ENCODE assay signal across 20 mouse cellular contexts in the genomic region with DNA sequence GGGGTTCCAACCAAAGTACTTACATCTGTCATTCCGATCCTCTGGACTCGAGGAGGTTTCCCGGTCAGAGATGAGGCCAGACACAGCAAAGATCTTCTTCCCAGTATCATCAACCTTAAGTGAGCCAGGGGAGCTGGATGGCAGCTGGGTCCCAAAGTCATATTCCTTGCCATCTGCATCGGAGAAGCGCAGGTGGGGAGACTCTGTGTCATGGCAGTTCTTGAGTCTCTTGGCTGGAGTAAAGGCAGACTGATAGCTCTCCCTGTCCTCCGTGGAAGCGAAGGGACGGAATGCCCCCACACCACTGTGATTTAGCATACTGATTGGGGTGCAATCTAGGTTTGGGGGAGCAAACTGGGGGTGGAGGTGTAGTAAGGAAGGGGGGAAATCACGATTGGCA. TPM values are rescaled to one million over a fixed set of nuclear protein-coding genes. Genes with fewer than 3 reads are reported as not detected.
DNase-seq lines count a peak whose midpoint lies in the region; ATAC-seq lines count a peak whose summit lies in the region.
"Had no signal": no experiment of that assay in that cellular context is flagged by ENCODE, and none has a peak within 500 bp of the region (broad histone marks: within the 10 kb centered on the region; RNA-seq: fewer than 3 reads in every experiment).

No protein-coding gene starts in this region.

- 0 out of 2 replicates have a peak overlapping the region, but pooled peaks have one; percentile 9 for H3K4me2 ChIP-seq in hindbrain, embryonic 14.5 days (replicated peaks)
- no peak overlapping the region for H3K4me2 ChIP-seq in hindbrain, embryonic 16.5 days (ENCODE audit: low read length)
- H3K4me2 ChIP-seq in midbrain, embryonic 15.5 days: peak overlapping the region; percentile 17
- H3K4me2 ChIP-seq in midbrain, embryonic 11.5 days: no peak overlapping the region
- H3K4me2 ChIP-seq: forebrain, embryonic 13.5 days; heart, embryonic 13.5 days; hindbrain, embryonic 12.5 days; intestine, embryonic 15.5 days had no signal

- intact Hi-C loops in heart, postnatal 14 days (cut with DNase I): no loop called here

- no peak overlapping the region for H3K27ac ChIP-seq in hindbrain, embryonic 14.5 days
- no peak overlapping the region for H3K27ac ChIP-seq in hindbrain, embryonic 16.5 days (ENCODE audit: low read depth, low read length)
- H3K27ac ChIP-seq in midbrain, embryonic 15.5 days: peak overlapping the region; percentile 31
- no peak overlapping the region for H3K27ac ChIP-seq in midbrain, embryonic 11.5 days (ENCODE audit: low read depth, low read length)
- H3K27ac ChIP-seq: forebrain, embryonic 10.5 days; forebrain, embryonic 13.5 days; heart, embryonic 13.5 days; hindbrain, embryonic 12.5 days; intestine, embryonic 15.5 days had no signal

- H3K4me1 ChIP-seq in hindbrain, embryonic 14.5 days (replicated peaks; ENCODE audit: control insufficient read depth, insufficient read depth, low read length): peaks cover 12% of the 10 kb centered on the region; the same call in 1 of the 2 replicates
- H3K4me1 ChIP-seq in hindbrain, embryonic 16.5 days (ENCODE audit: control insufficient read depth, insufficient read depth, low read depth, low read length): peaks cover 13% of the 10 kb centered on the region
- peaks cover 18% of the 10 kb centered on the region for H3K4me1 ChIP-seq in midbrain, embryonic 15.5 days
- peaks cover 17% of the 10 kb centered on the region for H3K4me1 ChIP-seq in midbrain, embryonic 11.5 days (ENCODE audit: control insufficient read depth, insufficient read depth, low read length)

- H3K9ac ChIP-seq in hindbrain, embryonic 14.5 days: no peak overlapping the region
- no peak overlapping the region for H3K9ac ChIP-seq in hindbrain, embryonic 16.5 days (ENCODE audit: low read depth, low read length)
- no peak overlapping the region for H3K9ac ChIP-seq in midbrain, embryonic 15.5 days
- no peak overlapping the region for H3K9ac ChIP-seq in midbrain, embryonic 11.5 days (ENCODE audit: low read length)
- H3K9ac ChIP-seq: forebrain, embryonic 13.5 days; heart, embryonic 13.5 days; hindbrain, embryonic 12.5 days; intestine, embryonic 15.5 days had no signal

- ATAC-seq in hindbrain, embryonic 14.5 days (ENCODE audit: low FRiP score): no peak
- ATAC-seq in hindbrain, embryonic 16.5 days: no peak
- ATAC-seq in midbrain, embryonic 15.5 days (replicated peaks): no peak
- ATAC-seq in midbrain, embryonic 11.5 days (ENCODE audit: low FRiP score): no peak
- ATAC-seq: activated CD4-positive, CD25-positive, alpha-beta regulatory T cell, adult 4 months; forebrain, embryonic 13.5 days; forebrain, embryonic 16.5 days; intestine, embryonic 15.5 days had no signal

- H3K27me3 ChIP-seq in hindbrain, embryonic 14.5 days (ENCODE audit: control insufficient read depth, insufficient read depth, low read length): peaks cover 92% of the 10 kb centered on the region
- H3K27me3 ChIP-seq in hindbrain, embryonic 16.5 days (replicated peaks; ENCODE audit: control insufficient read depth, insufficient read depth, low read length): peaks cover 43% of the 10 kb centered on the region
- H3K27me3 ChIP-seq in midbrain, embryonic 15.5 days (replicated peaks): peaks cover 75% of the 10 kb centered on the region
- H3K27me3 ChIP-seq in midbrain, embryonic 11.5 days (ENCODE audit: control insufficient read depth, insufficient read depth, low read length): peaks cover 83% of the 10 kb centered on the region

- no peaks in the 10 kb centered on the region for H3K36me3 ChIP-seq in hindbrain, embryonic 14.5 days (replicated peaks; ENCODE audit: control insufficient read depth, insufficient read depth)
- H3K36me3 ChIP-seq in hindbrain, embryonic 16.5 days (ENCODE audit: control insufficient read depth, insufficient read depth, low read length): no peaks in the 10 kb centered on the region
- no peaks in the 10 kb centered on the region for H3K36me3 ChIP-seq in midbrain, embryonic 15.5 days (replicated peaks)
- H3K36me3 ChIP-seq in midbrain, embryonic 11.5 days (ENCODE audit: control insufficient read depth, insufficient read depth, low read length): no peaks in the 10 kb centered on the region
- H3K36me3 ChIP-seq: forebrain, embryonic 10.5 days; heart, embryonic 13.5 days; hindbrain, embryonic 12.5 days; intestine, embryonic 15.5 days had no signal

- 93% methylated on average over 9 of the region's 9 CpGs for WGBS in hindbrain, embryonic 14.5 days
- WGBS in hindbrain, embryonic 16.5 days: 89% methylated on average over 9 of the region's 9 CpGs
- WGBS in midbrain, embryonic 15.5 days: 95% methylated on average over 9 of the region's 9 CpGs
- 91% methylated on average over 9 of the region's 9 CpGs for WGBS in midbrain, embryonic 11.5 days

- peak; percentile 72 for DNase-seq in heart, adult 11 months
- no peak for DNase-seq in heart, postnatal 14 days
- no peak for DNase-seq in hindbrain, embryonic 14.5 days (ENCODE audit: low spot score)
- DNase-seq in midbrain, embryonic 11.5 days (ENCODE audit: low spot score, missing footprints): no peak
- DNase-seq: adrenal gland, adult 8-10 months; adrenal gland, postnatal 36 days; cerebellum, adult 18-20 months; cerebellum, adult 9-10 months; cerebellum, postnatal 14 days; gastrocnemius, postnatal 10 days; gastrocnemius, postnatal 36 days had no signal

- H3K9me3 ChIP-seq in hindbrain, embryonic 14.5 days (ENCODE audit: control insufficient read depth, low read length): no peaks in the 10 kb centered on the region
- H3K9me3 ChIP-seq in hindbrain, embryonic 16.5 days (ENCODE audit: control insufficient read depth, low read length): no peaks in the 10 kb centered on the region
- H3K9me3 ChIP-seq in midbrain, embryonic 15.5 days: no peaks in the 10 kb centered on the region
- no peaks in the 10 kb centered on the region for H3K9me3 ChIP-seq in midbrain, embryonic 11.5 days (ENCODE audit: control insufficient read depth, low read length)
- H3K9me3 ChIP-seq: forebrain, embryonic 10.5 days; forebrain, embryonic 13.5 days; heart, embryonic 13.5 days; hindbrain, embryonic 12.5 days; intestine, embryonic 15.5 days had no signal

- H3K4me3 ChIP-seq in hindbrain, embryonic 14.5 days (replicated peaks; ENCODE audit: low read length): no peak overlapping the region
- no peak overlapping the region for H3K4me3 ChIP-seq in hindbrain, embryonic 16.5 days (ENCODE audit: low read length)
- no peak overlapping the region for H3K4me3 ChIP-seq in midbrain, embryonic 15.5 days
- H3K4me3 ChIP-seq in midbrain, embryonic 11.5 days (ENCODE audit: low read depth, low read length): no peak overlapping the region
- H3K4me3 ChIP-seq: forebrain, embryonic 10.5 days; forebrain, embryonic 13.5 days; heart, embryonic 13.5 days; hindbrain, embryonic 12.5 days; intestine, embryonic 15.5 days had no signal

RNA-seq across cellular contexts. Expression of a gene that starts 7.3 kb away (rescaled TPM):
- 10 to 100 TPM; 31.6 to 35.3 TPM for total RNA-seq in heart, postnatal 14 days (2021)
- 87.8 and 94.0 TPM in 2 replicates for polyA plus RNA-seq in hindbrain, embryonic 14.5 days (2014; fragmentation: Nextera tagmentation; extraction: Ambion mirVana)
- 109 and 114 TPM in 2 replicates for polyA plus RNA-seq in hindbrain, embryonic 16.5 days (2015; fragmentation: Nextera tagmentation; extraction: Ambion mirVana)
- 136 and 140 TPM in 2 replicates for polyA plus RNA-seq in midbrain, embryonic 15.5 days (2015; fragmentation: Nextera tagmentation; extraction: Ambion mirVana)
- 54.6 and 63.3 TPM in 2 replicates for polyA plus RNA-seq in midbrain, embryonic 11.5 days (2014; fragmentation: Nextera tagmentation; extraction: Ambion mirVana)

Comparison
In these comparisons a context has a peak if more than half of its experiments do, and no peak if none do; other contexts are left out.
1. H3K4me2 ChIP-seq: peak in hindbrain, embryonic 14.5 days (single experiment) and midbrain, embryonic 15.5 days (single experiment); none in hindbrain, embryonic 16.5 days (single experiment) and midbrain, embryonic 11.5 days (single experiment).